Mouse (Mus musculus): ENCODE data around the gene Nxn.

Gene Nxn

DNA sequence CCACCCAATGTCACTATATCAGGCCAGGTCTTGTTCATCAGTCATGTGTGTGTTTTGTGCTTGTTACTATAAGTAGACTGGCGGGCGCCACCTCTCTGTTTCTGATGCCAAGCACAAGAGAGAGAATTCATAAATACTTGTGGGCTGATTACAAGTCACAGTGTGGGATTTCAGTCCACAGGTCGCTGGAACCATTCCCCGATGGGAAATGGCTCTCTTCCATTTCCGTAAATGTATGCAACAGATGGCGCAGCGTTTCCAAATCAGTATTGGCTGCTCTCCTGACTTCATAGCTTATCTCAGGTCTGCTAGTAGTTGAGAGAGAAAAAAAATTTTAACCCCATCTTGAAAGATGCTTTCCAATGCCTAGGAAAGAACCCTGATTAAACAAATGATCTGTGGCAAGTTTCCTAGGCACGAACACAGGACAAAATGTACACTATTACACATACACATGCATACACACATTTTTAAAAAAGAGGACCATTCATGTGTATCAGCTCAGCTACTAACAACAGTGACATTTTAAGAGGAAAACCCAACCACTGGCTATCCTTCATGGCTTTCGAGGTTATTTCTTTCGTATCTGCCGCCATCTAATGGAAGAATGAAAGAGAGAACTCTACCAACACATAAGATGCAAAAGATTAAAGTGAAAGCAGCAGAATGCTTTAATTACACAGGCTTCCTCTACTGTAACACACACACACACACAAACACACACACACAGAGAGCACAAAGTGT lies 819 bp upstream of the Nxn start:
- DNase-seq (ENCODE audit: low spot score) = no peak

DNA sequence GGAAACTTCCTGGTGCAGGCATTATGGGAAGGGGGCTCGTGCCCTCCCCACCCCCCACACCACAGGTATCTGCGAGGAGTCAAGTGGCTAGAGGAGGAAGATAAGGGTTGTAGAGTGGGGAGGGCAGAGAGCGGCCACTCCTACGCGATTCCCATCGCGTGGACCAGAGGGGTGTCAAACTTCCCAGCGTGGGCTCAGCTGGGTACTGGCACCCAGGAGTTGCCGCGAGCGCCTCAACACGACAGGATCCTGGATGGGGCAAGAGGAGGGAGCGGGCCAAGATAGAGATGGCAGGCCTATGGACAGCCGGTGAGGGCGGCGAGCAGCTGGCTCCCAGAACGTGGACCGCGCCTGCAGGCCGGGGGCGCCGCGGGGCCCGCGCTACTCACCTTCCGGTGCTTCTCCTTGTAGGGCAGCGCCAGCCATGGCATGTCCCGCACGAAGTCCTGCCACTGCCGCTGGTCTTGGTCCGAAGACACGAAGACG lies 585 bp downstream of the Nxn start:
- no peak for DNase-seq (ENCODE audit: low spot score)

DNA sequence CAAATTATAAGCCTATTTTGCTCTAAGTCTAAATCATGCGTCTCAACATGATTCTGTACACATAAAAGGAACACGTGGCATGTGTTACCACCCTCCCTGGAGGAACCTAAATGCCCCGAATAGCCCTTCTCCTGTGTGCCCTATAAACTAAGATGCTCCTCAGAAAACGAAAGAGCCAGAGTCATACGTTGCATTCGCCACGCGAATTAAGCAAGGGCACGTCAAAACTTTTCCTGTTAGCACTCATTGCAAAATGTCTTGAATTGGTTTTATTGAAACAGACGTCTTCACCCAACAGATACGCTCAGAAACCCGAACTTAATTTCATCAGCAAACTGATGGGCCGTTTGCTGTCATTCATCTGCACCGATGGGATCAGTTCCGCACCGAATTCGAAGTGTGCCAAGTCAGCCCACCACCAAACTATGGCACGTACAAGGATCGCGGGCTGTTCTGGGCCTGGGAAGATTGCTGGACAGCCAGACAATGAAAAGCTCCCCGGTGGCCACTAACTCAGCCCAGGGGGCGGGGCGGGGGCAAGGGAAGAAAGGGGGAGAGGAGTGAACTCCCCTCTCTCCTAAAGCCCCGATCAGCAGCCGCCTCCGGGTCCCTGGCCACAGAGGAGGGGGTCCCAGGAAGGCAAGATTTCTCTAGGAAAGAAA lies 1.2 kb downstream of the Nxn start:
- DNase-seq (ENCODE audit: low spot score) = no peak

DNA sequence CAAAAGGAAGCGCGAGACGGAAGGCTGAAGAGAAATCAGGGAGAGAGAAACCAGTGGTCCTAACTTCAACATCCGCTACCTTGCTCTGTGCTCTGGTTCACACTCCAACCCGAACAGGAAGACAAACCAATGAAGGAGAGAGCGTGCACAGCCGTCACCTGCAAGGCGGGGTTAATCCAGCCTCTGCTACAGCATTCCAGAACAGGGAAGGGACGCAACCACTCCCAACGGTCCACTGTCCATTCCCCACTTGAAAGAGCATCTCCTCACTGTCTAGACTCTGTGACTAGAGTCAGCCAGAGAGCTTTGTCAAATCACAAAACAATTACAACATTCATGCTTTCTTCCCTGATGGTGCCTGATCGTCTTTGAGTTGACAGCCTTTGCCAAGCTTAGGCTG lies 5.9 kb downstream of the Nxn start:
- DNase-seq (ENCODE audit: low spot score) = no peak

DNA sequence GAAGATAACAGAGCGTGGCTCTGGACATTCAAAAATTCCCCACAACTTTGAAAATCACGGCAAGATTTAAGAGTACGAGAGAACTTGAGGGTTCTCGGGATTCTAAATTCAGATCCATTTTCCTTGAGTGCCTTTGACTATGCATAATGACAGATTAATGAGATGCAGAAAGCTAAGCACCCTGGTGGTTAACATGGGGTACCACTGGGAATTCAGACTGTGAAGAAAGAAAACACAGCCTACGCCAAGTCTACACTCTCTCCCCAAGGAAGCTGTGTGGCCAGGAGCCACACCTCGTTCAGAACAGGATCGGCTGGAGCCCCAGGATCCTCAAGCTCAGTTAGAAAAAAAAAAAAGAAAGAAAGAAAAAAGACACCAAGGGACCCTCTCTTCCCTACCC lies 6.4 kb downstream of the Nxn start:
- DNase-seq (ENCODE audit: low spot score) = no peak

DNA sequence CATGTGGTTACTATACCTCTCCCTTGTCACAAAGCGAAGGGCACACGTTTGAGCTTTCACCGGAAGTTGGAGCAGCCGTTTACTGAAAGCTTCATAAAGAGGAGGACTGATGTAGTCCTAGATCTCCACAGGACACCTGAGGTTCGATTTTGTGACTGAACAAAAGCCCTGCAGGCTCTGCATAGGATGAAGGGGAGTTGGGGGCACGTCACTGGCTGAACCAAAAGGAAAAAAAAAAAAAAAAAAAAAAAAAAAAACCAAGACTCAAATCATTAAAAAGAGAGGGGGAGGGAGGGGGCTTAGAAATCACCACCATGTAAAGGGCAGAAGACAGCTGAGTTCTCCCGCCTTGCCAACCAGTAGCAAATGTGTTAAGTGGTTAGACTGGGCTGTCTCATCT lies 10.2 kb downstream of the Nxn start:
- no peak for DNase-seq (ENCODE audit: low spot score)

DNA sequence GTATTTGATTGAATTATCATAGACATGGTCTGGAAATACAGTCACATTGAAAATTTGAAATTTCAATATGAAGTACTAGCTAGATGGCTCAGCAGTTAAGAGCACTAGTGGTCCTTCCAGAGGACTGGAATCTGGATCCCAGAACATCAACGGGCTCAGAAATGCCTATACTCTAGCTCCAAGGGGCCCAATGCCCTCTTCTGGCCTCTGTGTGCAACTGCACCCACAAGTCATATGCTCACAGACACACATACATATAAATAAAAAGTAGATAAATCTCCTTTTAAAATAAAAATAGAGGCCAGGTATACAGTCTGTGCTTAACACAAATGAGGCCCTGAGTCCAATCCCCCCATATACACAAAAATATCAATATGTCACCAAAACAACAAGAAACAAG lies 11.8 kb downstream of the Nxn start:
- DNase-seq (ENCODE audit: low spot score) = no peak

DNA sequence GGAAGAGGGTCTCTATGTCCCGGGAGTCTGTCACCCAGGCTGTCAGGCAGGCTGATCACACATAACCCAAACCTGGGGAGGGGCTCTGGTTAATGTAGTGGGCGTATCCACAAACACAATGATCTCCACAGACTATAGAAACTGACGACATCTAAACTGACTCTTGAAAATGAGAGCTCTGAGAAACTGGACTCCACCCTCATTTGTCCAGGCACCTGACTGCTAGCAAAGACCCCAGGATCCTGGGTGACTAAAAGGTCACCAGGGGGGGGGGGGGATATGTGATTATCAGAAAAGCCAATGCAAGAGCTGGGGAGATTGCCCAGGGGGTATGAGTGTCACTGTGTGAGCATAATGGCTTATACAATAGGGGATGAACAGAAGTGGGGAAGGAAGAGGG lies 13.2 kb downstream of the Nxn start:
- DNase-seq (ENCODE audit: low spot score) = no peak

DNA sequence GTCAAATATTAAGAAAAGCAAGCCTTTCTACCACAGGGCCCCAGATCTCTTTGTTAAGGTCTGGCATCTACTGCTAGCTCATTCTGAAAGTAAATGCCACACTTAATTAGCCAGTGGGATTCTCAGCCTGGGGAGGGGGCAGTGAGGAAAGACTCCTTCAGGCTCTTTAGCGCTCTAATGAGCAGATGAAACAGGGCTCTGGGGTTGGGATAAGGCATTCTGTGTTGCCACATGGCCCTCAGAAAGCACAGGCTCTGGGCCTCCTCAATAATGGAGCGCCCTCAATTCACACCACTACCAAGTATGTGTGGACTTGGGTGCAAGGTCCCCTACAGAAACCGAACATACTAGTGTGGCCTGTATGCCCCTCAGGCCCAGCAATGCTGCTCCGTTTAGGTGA lies 13.9 kb downstream of the Nxn start:
- no peak for DNase-seq (ENCODE audit: low spot score)

DNA sequence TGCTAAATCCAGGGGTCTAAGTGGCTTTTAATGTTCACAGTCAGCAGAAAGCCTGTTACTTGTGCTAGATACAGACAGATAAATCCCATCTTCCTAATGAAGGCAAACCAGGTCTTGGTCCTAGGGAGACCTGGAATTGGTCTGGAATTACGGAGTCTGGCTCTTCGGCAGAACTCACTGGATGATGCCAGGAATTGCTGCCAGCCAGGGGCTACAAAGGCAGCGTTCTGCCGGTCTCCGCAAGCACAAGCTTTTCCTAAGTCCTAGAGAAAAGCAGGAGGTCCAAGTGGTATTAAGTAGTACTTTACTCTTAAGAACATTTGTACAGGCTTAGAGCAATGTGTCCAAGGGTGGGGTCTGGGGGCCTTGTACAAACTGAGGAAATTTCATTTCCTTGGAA lies 14.6 kb downstream of the Nxn start:
- no peak for DNase-seq (ENCODE audit: low spot score)

DNA sequence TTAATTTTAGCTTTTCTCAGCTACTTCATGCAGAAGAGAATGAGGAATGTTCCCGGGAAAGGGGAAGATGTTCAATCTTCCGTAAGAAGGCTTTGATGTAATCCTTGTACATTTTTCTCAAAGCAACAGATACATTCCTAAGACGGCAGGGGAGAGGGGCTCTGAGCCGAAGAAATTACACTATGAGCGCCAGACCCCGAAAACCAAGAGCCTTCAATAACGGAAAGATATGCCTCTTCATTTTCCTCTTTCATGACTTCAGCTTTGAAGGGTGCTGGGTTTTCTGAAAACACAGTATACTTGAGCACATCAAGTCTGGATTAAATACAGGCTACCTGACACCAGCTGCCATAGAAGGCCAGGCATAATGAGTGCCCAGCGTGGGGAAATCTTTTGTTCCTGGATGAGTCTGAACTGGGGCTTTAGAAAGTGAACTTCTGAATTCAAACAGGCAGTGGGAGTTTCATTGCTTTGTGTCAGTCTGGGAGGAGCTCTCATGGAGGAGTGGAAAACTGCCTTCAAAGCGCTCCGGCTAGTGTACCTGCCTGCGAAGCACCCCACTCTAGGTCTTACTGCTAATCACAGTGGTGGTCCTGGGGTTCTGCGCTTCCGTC lies 16.1 kb downstream of the Nxn start:
- DNase-seq (ENCODE audit: low spot score) = no peak

DNA sequence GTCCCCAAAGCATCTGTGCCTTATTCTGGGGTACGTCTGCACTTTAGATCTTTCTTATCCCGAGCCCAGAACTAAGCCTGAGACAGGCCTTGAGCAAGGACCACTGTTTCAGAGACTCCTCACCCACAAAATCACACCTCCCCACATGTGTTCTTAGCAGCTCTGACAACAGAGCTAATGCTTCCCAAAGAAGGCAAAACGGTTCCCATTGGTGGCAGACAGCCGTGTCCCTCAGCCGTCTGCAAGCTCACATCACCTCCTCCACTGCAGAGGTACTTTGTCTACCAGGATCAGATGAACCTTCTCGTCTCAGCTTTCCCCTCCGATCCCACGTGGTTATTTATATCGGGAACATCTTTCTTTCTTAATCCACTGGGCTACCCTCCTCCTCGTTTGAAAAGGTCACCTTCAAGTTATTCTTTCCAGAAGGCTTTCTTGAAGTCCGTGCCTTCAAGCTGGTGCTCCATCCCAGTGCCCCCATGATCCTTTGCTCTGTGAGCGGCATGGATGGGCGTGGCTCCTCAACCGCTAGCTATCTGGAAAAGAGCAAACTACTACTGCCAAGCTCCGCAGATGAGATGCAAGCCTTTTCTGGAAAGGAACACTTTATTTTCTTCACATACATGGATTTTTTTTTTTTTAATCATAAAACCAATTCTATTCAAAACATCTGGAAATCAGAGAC lies 17.6 kb downstream of the Nxn start:
- no peak for DNase-seq (ENCODE audit: low spot score)

DNA sequence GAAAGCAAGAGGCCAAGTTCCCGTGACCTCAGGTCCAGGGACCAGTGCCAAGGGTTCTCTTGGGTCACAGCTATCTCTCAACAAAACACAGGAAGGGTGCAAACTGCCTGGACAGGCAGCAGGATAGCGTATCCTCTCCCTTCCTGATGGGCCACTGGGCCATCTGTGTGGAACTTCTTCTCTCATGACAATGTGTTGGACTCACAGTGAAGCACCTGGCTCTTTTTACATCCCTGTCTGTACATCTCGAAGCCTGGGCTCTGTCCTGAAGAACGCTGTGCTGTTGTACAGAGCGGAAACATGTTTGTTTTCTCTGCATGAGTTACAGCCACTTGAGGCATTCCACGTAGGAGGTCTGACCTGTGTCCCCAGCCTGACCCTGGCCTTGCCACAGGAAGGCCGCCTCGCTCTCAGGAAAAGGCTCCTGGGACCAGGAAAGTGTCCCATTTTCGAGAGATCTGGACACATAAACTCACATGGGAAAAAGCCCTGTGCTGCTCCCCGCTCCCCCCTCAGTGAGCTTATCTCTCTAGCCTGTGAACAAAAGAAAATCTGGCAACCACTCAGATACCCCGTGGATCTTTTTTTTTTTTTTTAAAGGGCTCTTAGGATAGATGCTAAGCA lies 18.9 kb downstream of the Nxn start:
- DNase-seq (ENCODE audit: low spot score) = no peak

DNA sequence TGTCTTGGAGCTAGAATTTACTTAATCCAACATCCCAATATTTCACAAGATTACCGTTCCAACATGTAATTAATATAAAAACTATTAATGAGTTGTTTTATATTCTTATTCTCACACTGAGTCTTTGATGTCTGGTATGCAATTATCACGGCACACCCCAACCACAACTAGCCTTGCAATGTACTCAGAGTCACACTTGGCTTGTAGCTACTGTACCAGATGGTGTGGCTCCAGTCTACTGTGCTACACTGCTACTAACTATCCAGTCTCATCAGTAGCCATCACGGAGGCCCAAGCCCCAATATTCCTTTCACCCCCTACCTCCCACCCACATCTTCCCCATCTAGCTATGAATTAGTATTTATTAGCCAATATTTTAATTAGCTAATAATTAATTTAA lies 22.5 kb downstream of the Nxn start:
- no peak for DNase-seq (ENCODE audit: low spot score)

DNA sequence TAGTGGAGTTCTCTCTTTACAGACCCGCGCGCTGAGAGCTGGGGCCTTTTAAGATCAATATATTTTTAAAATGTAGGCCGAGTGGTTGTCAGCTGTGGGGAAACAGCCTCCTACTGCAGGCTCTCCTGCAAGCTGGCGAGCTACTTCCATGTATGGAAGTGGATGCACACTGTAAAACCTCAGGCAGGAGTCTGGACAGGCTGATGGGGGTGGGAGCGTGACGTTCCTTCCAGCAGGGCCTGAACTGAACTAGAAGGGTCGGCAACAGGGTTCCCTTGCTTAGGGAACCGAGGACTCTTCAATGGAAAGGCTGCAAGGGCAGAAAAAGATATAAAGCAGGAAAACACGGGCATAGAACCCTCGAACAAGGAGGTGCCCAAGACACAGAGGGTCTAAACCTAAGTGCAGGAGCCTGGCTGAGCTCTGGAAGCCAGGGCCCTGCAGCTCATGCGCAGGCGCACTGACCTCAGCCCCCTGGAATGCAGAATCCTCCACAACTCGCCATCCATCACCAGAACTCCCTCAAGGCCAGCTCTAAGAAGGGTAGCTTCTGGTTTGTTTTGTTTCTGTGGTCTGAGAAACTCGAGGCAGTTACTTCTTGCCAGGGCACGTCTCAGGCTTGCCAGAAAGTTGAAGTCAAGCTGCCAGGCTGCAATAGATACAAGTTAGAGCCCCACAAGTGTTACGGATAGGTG lies 24.3 kb downstream of the Nxn start:
- peak; percentile 26 for DNase-seq (ENCODE audit: low spot score)

DNA sequence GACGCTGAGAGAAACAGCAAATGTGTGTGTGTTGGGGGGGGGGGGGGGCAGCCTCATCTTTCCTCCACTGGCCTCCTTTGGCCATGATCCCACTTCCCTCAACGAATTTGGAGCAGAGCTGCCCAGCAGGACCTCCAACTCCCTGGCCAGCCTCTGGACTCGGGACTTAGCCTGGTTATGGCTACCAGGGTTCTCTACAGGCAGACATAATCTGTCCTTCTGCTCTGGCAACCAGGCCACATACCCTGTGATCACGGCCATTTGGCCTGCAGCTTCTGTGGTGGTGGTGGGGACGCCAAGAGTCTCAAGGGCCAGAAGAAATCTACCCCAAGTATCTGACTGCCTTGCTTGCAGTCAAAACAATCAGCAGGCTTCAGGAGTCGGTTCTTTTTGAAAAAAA lies 26.4 kb downstream of the Nxn start:
- no peak for DNase-seq (ENCODE audit: low spot score)

DNA sequence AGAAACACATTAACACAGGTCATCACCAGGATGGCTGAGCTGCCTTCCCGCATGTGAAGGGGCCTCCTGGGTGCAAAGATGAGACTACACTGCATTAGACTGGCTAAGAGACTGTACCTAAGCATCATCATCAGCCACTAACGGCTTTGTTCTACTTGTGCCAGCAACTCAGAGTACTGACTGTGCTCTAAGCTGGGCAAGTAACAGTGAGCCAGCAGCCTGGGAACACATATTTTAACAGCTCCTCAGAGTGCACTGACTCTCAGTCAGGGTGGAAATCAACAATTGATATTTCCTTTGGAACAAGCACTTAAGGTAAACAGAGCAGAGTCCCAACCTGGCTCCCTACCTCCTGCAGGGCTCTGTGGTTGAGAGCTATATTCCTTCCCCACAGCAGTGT lies 26.8 kb downstream of the Nxn start:
- DNase-seq (ENCODE audit: low spot score) = no peak

DNA sequence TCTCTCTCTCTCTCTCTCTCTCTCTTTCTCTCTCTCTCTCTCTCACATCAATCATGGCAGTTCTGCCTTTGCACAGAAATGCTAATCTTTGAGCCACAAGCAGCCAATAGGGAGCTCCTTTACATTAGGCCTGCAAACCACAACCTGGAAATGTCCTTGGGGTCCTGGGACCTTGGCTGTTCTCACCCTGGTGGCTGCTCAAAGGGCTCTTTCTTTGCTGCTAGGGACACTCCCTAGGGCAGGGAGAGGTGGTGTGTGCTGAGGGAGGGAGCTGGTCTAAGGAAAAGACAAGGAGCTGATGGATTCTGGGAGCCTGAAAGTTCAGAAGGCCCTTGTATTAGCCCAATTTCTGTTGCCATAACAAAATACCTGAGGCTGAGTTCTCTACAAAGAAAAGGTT lies 28.4 kb downstream of the Nxn start:
- no peak for DNase-seq (ENCODE audit: low spot score)

DNA sequence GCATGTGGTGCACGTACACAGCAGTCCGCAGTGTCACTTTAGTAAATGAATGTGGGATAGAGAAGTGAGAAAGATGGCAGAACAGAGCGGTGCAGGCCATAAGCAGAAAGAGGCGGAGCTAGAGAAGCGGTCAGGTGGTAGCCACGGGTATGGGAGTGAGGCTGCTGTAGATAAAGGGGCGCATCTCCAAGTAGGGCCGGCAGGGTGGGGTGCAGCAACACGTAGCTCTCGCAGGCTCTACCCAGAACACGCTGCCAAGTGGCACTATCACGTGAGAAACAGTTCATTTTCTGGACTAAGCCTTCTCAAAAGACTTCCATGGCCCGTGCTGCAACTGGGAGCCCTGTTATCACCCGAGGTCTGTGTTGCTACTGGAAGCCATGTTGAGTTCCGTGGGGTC lies 32.2 kb downstream of the Nxn start:
- DNase-seq (ENCODE audit: low spot score) = no peak

DNA sequence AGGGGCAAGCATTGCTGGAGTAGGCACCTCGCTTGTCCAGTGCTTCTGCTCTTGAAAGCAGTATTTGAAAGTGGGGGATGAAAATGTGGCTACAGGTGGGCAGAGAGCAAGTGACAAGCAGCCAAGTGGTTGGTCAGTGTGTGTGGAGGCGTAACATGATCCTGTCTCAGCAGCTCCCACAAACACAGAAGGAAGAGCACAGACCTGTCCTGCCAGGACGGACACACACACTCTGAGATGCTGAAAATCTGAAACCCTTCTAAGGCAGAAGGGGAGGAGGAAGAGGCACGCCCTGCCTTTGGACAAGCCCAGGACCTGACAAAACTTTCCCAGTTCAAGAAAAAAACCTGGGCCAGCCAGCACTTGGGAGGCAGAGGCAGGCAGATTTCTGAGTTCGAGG lies 34.9 kb downstream of the Nxn start:
- DNase-seq (ENCODE audit: low spot score) = no peak

DNA sequence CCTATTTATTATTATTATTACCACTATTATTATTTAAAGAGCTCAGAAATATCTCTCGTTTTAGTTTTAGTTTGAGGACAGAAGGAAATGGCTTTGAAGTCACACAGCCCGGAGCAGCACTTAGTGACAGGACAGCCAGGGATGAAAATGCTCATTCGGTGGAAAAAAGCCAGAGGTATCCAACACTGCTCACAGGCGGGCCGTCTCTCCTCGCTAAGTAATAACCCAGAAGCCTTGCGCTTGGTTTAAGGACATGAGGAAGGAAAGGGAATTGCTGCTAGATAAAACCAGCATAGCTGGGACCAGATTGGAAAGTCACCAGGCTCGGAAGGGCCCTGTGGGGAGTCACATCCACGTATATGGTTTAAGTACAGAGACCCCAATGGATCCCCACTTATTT lies 35.3 kb downstream of the Nxn start:
- no peak for DNase-seq (ENCODE audit: low spot score)

DNA sequence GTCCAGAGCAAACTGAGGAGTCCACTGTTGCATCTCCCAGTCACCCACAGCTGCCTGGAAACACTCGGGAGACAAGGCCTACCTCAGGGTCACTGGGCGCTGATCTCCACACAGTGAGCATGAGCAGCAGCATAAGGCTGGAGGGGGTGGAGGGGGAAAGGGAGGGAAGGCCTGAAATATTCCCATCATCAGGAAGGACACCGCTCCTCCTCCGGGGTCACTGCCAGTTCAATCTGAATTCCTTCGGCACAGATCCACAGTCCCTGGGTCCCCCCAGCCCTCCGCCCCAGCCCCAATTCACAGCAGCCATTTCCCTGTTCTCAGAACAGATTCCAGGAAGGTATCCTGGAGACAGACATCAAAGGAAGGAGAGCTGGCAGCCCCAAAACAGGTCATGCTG lies 35.8 kb downstream of the Nxn start:
- no peak for DNase-seq (ENCODE audit: low spot score)
